Mouse (Mus musculus) central nervous system, embryonic 14 days (tissue): Measurements from ENCODE around the gene Olfr455. TPM values are rescaled to one million over a fixed set of nuclear protein-coding genes. Genes with fewer than 3 reads are reported as not detected.

Source experiments
- polyA plus RNA-seq: library from polyadenylated mRNA; depleted of rRNA; stranded (reverse); fragments of >200 nt; gene quantifications from 2 replicates; pipeline ENCODE4 v1.2.3, GENCODE M21; 2012; rRNA removed

Gene Olfr455
- polyA plus RNA-seq: not detected in 2 replicates

GRCm38 (mm10) chr6:42547461-42547860 lies at the start of gene Olfr455:
TSS of gene Olfr455 (minus strand) at chr6:42547587.

GRCm38 (mm10) chr6:42487114-42487513 lies 60.3 kb downstream of the Olfr455 start, which contains the start of gene Olfr456:
TSS of gene Olfr456 (minus strand) at chr6:42487214.

Other genes starting within 250 kb of the Olfr455 start
- gene Fam131b, start 222.9 kb downstream of the Olfr455 start, polyA plus RNA-seq: 27.0 and 29.4 TPM in 2 replicates
- 57.3 and 77.9 TPM in 2 replicates for gene Zyx, start 198.0 kb downstream of the Olfr455 start, polyA plus RNA-seq
- 0.47 and 2.9 TPM in 2 replicates for gene Epha1, start 174.3 kb downstream of the Olfr455 start, polyA plus RNA-seq
- not detected in 2 replicates for gene Tas2r143, start 147.3 kb downstream of the Olfr455 start, polyA plus RNA-seq
- 0.07 TPM in 1 of 2 replicates, not detected in the other for gene Tas2r135, start 142.2 kb downstream of the Olfr455 start, polyA plus RNA-seq
- not detected in 2 replicates for gene Tas2r126, start 113.1 kb downstream of the Olfr455 start, polyA plus RNA-seq
- gene Olfr458, start 82.4 kb downstream of the Olfr455 start, polyA plus RNA-seq: not detected in 2 replicates
- gene Olfr457, start 71.3 kb downstream of the Olfr455 start, polyA plus RNA-seq: not detected in 2 replicates
- not detected in 2 replicates for gene Olfr456, start 60.4 kb downstream of the Olfr455 start, polyA plus RNA-seq
- gene Tcaf3, start 50.1 kb upstream of the Olfr455 start, polyA plus RNA-seq: not detected in 2 replicates
- 1.4 and 2.1 TPM in 2 replicates for gene Tcaf2, start 97.7 kb upstream of the Olfr455 start, polyA plus RNA-seq
- 138 and 142 TPM in 2 replicates for gene Tcaf1, start 162.5 kb upstream of the Olfr455 start, polyA plus RNA-seq
- gene Olfr453, start 191.8 kb upstream of the Olfr455 start, polyA plus RNA-seq: not detected in 2 replicates
- not detected in 2 replicates for gene Olfr38, start 208.8 kb upstream of the Olfr455 start, polyA plus RNA-seq
- not detected in 2 replicates for gene Olfr452, start 237.5 kb upstream of the Olfr455 start, polyA plus RNA-seq